Mouse (Mus musculus) mature B cell (primary cell): ENCODE measurements around the gene Gm17651.

Source experiments
- in situ Hi-C: fragments of 300-500 bp; cut with MboI; formaldehyde crosslinking; loops from 2 replicates; pipeline ENCODE4 v1.14.3; 2019

Gene Gm17651

DNA sequence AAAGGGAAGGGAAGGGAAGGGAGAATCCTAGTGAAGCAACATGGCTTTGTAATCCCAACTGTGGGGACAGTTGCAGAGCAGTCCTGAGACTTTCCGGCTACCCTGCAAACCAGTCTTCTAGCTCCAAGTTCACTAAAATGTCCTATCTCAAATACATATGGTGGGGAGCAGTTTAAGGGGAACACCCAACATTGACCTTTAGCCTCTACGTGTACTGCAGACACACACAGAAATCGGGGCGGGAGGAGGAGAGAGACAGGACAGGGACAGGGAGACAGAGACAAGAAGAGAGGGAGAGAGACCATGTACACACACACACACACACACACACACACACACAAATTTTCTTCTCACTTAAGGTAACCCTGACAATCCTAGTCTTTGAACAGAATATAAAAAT lies 44.6 kb downstream of the Gm17651 start:
- in situ Hi-C loops: no loop called here

DNA sequence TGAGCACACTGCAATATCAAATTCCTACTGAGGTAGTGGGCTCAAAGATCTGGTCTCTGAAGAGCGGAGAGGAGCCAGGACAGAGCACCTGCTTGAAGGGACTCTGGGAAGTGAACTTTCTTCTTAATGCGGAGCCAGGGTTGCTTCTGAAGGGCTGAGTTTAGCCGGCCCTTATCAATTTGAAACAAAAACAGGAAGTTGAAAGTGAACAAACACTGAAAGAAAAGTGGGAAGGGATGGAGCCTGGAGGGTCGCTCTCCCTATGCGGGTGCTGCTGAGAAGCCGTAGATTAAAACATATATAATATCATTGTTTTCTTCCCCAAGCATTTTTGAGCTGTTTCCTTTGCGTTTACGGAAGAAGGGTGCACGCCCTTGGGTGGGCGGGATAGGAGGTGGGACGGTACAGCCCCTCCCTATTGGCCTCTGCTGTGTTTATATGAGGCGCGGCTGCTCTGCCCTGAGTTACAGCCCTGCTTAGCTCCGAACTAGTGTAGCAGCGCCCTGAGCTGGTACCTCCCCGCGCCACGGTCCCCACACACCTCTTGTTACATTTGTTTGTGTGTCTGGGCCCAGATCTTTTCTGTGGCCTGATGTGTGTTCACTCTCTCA lies 46.0 kb downstream of the Gm17651 start, which contains the start of gene Fmo5:
Gene Fmo5 (plus strand): TSS at position 414 of the 611 bp plus-strand sequence.
- in situ Hi-C loops: no loop called here

DNA sequence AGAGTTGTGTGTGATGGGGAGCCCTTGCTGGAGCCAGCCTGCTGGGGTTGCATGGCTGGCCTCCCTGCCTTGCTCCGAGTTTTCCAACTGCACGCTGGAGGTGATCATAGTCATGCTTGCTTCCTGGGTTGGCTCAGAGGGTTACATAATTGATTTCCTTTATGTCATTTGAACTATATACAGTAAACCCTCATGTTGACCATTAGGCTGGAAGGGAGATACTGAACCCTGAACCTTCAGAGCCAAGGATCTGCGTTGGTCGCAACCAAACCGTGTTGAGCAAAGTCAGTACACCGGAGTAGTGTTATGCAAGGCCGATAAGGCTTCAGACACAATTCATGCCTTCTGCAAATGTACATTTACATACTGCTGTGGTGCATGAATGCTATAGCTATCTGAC lies 46.6 kb downstream of the Gm17651 start:
- in situ Hi-C loops: no loop called here

DNA sequence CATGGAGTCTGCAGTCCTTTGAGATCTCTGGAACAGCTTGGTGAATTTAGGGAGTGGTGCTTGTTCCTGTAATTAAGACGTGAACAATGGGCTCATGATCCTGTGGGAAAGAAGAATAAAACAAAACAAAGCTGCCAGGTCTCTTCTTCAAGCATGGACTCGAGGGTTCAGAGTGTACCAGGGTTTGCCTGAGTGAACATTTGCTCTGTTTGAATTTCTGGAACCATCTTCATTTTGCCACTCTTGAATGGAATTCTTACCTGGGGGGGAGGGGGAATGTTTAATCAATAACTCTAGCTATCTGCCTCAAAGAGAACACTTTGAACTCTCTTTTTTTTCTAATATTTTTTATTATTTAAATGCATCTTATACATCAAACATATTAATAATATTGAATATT lies 49.9 kb downstream of the Gm17651 start:
- in situ Hi-C loops: no loop called here
